Mouse (Mus musculus): Measurements from ENCODE around the gene Retn.

GRCm38 (mm10) chr8:3674671-3675070, 19.1 kb downstream of the Retn start:
- TF ChIP-seq POLR2A (IDR thresholded peaks at IDR 0.05; ENCODE audit: insufficient read depth, low read depth, low read length) (no peak), CTCF (IDR thresholded peaks at IDR 0.05; ENCODE audit: insufficient read depth, low read depth, low read length) (no peak)
